Mouse (Mus musculus): ENCODE measurements around the gene Selplg.

DNA sequence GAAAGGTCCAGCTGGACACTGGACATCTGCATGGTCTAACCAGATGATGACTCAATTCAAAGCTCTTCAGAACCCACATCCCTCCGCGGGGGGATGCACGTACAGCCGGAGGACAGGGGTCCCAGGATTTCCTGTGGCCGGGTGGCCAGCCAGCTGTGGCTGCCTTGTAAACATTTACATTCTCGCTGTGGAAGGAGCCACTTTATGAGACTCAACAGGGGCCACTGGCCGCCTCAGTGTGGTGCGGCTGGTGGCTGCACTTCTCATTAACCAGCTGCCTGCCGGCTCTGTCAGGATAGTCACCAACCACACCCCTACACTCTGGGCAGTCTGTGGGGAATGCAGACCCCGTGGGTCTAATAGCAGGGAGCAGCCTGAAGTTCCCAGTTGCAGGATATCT is 26.0 kb downstream of the Selplg start:
- no peak for TF ChIP-seq CTCF (conservative IDR thresholded peaks at IDR 0.05; ENCODE audit: insufficient read depth, insufficient read length, low read depth, low read length)
- TF ChIP-seq POLR2A (IDR thresholded peaks at IDR 0.05; ENCODE audit: low read depth, low read length), result no peak

Measured in kidney, adult 2 months (tissue).